Mouse (Mus musculus) lung, postnatal 4 days (tissue): ENCODE results near the gene Ing4.
"Not testable (repeated sequence)": the region's sequence is repeated elsewhere in the genome, so short reads cannot be mapped to it uniquely, and the experiment has no call there.

Experiments
- DNase-seq, 2 experiments: peaks; one replicate each; pipeline ENCODE4 v3.0.0; 2021

The Ing4 gene

DNA sequence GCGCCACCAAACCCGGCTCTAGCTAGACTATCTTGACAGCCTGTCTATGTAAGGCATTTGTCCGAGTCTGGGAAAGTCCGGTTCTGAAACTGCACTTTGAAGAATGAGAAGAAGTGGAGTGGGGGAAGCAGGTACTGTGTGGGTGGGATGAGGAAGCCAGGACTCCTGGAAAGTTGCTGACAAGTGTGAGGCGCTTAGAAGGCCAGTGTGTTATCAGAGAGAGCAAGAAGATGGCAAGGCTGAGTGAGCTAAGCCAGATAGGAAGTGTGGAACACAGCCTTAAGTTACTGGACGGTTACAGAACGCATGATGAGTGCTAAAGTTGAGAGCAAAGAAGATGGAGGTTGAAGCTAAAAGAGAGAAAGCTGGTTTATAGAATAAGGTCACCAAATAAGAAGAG is 2.5 kb downstream of the Ing4 start:
- no peak for DNase-seq

- peak; percentile 84 to 85 for DNase-seq
Measured at GRCm38 (mm10) chr6:125046691-125047090, 7.1 kb downstream of the Ing4 start.

GRCm38 (mm10) chr6:125049678-125050077 is 10.1 kb downstream of the Ing4 start, which contains the start of gene Acrbp:
Acrbp (plus strand) TSS chr6:125049689.
- DNase-seq = no peak

DNA sequence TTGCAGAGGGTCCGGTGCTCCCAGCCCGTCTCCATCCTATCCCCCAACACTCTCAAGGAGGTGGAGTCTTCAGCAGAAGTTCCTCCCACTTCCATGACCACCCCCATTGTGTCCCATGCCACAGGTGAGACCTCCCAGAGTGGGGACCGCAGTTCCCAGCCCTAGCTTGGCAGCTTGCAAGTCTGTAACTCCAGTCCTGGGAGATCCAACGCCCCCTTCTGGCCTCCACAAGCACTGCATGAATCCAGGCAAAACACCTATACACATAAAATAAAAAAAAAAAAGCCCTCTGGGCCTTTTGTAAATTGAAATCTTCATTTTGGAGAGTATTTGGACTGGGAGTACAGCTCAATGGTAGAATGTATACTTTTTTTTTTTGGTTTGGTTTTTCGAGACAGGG is 11.7 kb downstream of the Ing4 start:
- no peak for DNase-seq

- no peak for DNase-seq
Measured at GRCm38 (mm10) chr6:125061493-125061892, 21.9 kb downstream of the Ing4 start.

GRCm38 (mm10) chr6:125062511-125062910 is 23.0 kb downstream of the Ing4 start:
- DNase-seq = no peak

- DNase-seq = no peak
Measured at GRCm38 (mm10) chr6:125063906-125064305, 24.3 kb downstream of the Ing4 start.

GRCm38 (mm10) chr6:125065223-125065622 is 25.7 kb downstream of the Ing4 start:
- not testable (repeated sequence) for DNase-seq

GRCm38 (mm10) chr6:125067571-125067995 is 28.0 kb downstream of the Ing4 start, which contains the start of gene Lpar5:
Lpar5 (plus strand) TSS chr6:125067920.
- no peak for DNase-seq

DNA sequence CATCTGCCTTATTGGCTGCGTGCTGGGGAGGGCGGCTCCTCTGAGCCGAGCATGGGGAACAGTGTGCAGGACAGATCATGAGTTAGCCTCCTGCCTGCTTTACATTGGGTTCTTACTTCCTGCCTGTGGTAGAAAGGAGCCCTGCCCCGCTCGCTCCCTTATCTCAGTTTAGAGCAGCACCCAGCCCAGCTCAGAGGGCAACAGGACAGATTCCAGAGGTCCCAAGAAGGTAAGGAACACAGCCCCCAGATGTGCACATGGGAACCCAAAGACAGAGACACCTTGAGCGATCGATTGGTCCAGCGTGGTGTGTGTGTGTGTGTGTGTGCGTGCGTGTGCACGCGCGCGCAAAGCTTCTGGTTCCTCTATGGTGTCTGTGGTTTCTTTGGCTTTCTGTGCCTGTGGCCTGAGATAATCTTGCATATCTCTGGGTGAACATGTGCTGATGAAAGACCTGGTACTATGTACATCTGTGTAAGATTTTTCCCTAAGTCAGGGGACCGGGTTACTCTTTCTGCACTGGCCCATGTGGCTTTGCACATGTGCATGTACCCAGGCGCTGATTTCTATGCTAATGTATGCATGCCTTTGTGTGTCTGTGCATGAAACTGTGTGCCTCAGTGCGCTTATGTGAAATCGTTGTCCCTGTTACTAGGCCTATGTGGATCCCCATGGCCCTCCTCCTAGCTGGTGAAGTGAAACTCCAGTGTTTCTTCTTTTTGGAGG is 31.8 kb downstream of the Ing4 start:
- DNase-seq = peak; percentile 28 to 41

DNA sequence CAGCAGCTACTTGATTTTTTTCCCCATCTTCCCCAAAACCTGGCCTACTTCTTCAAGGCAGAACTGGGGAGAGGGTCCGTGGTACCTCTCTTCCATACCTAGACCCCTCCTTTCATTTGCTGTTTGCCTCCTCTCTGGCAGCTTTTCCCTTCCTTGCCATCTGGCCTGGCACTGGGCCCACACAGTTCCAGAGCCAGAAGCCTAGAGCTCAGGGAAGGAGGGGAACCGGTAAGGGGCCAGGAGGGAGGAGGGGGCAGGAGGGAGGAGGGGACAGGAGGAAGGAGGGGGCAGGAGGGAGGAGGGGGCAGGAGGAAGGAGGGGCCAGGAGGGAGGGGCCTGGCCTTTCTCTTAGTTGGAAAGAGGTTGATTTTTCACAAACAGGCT is 32.3 kb downstream of the Ing4 start:
- peak; percentile 34 to 49 for DNase-seq

DNA sequence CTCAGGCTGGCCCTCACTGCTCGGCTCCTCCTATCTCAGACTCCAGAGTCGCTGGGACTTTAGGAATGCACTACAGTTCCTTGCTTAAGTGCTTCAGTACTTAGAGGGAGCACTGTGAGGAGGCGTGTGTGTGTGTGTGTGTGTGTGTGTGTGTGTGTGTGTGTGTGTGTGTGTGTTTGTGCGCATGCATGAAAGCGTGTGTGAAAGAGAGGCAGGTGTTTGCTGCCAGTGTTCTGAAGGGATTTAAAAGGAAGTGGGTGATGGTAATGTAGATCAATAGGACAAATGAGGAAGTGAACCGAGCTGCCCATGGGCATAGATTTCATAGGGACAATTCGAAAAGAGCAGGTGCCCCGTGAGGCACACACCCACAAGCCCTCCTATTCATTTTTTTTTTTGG is 34.3 kb downstream of the Ing4 start:
- no peak for DNase-seq

DNA sequence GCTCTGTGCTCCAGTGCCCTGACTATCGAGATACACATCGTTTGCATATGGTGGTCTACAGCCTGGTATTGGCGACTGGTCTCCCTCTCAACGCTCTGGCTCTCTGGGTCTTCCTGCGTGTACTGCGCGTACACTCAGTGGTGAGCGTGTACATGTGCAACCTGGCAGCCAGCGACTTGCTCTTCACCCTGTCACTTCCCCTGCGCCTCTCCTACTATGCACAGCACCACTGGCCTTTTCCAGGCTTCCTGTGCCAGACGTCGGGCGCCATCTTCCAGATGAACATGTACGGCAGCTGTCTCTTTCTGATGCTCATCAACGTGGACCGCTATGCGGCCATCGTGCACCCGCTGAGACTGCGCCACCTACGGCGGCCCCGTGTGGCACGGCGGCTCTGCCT is 41.8 kb downstream of the Ing4 start:
- DNase-seq = no peak

- peak; percentile 94 to 96 for DNase-seq
Measured at GRCm38 (mm10) chr6:125081797-125082560, 42.4 kb downstream of the Ing4 start.

DNA sequence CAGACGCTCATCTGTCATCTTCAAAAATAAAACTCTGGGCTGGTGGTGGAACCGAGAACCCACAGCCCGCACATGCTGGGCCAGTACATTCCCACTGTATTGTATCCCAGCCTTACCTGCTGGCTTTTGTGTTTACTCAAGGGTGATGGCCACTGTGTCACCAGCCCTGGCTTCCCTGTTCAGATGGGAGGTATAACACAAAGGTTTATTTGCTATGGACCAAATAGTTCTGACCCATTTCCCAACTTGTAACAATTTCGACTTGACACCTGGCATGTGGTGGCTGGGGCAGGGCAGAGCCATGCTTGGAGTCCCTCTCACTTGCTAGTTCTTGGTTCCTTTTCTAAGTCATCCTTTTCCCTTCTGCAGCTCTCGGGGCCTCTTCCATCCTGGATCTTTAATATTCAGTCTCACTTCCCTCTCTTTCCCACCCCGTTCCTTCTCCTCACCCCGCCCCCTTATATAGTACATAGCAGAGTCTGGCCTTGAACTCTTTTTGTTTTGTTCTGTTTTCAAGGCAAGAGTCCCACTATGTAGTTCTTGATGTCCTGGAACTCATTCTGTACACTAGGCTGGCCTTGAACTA is 43.3 kb downstream of the Ing4 start:
- DNase-seq = no peak

- peak in 1 of 2 experiments; percentile 78 for DNase-seq
Measured at GRCm38 (mm10) chr6:125084424-125084823, 44.9 kb downstream of the Ing4 start.

DNA sequence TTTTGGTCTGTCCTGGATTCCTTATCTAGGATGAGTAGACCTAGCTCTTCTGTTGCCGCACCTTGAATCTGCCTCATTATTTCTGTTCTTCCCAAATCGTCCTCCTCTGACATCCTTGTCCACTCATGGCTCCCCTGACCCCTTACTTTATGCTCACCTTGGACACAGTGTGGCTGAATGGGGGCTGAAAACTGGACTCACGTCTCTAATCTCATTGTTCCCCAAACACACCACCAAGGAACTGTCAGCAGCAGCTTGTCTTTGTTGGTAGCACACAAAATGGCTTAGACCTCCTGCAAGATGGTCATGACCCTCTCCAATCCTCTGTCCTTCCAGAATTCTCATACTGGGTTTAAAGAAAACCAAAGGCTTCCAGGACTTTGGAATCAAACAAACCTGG is 48.4 kb downstream of the Ing4 start:
- DNase-seq = no peak

- peak; percentile 82 to 91 for DNase-seq
Measured at GRCm38 (mm10) chr6:125088561-125089321, 49.2 kb downstream of the Ing4 start.

DNA sequence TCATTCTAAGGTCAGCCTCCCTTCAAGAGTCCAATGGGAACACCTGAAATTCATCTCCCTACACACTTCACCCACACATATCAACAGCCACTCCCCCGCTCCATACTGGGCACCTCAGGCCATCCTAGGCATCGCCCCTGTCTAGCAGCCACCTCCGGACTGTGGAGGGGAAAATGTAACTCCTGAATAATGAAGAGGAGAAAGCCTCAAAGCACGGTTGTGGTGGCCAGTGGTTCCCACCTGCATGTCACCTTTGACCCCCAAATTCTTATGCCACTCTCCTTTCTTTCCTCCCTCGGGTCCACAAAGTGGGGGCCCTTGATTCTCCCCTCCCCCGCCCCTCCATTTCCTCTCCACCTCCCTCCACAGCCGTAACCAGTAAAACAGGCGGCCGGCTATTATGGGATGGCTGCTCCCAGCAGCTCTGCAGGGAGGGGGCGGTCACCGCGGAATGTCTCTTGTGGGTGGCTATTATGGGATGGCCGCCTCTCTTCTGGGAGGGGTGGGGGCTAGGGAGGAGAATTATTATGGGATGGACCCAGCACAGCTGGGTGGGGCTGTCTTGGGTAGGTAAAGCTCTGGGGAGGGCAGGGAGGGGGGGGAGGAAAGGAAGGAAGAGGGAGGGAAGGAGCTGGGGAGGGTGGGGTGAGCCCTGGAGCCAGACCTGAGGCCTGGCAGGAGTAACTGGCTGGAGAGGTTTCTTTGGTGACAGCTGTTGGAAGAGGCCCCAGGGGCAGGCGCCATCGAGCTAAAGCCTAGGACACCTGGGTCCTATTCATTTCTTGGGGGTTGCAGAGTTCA is 50.2 kb downstream of the Ing4 start:
- peak; percentile 87 to 95 for DNase-seq

DNA sequence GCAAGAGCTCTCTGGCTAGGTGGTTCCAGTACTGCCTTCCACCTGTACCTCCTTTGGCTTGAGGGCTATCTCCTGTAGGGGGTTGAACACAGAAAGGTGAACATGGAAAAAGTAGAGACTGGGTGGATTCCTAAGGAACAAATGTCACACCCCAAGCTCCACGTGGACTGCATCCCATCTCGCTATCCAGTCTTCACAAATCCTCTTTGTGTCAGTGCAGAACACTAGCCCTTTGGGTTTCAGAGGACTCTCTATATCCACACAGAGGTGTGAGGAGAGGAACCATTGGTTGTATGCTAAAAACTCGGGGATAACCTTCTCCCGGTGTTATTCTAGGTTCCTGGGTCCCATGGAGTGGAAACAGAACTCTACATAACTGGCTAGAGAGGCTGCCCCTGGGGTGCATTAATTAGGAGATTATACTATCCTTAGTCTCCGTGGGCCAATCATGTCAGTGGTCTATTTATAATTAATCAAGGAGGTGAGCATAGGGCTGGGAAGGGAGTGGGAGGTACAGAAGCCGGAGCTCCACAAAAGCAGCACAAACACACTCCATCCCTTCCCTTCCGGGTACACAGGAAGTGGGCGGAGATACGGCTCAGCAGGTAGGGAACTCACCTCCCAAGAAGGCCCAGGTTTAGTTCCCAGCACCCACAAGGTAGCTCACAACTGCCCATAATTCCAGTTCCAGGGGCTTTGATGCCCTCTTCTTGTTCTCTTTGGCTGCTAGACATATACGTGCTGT is 51.0 kb downstream of the Ing4 start:
- no peak for DNase-seq

DNA sequence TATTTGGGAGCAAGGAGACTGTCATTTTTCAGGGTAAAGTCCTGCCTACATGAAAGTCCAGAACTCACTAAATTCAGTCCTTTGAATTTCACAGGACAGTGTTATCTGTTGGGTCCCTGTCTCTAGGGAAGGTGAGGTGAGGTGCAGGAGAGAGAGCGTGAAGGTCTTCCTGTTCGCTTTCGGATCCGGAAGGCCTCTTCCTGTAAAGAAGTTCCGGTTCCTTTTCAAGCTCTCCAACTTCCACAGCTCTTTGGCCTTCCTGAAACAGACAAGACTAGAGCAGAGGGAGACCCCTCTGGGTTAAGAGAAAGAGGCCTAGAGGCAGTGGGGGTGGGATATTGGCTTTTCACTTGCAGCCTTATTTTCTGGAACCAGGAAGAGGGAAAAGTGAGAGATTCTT is 52.8 kb downstream of the Ing4 start:
- no peak for DNase-seq
